Mouse (Mus musculus) stomach, postnatal 0 days (tissue): Measurements from ENCODE around the gene Ptbp1.

Experiments
- CTCF ChIP-seq: IDR thresholded peaks from 2 replicates; pipeline ENCODE4 v1.5.1; 2016; ENCODE audit warnings: antibody characterized with exemption, low read depth, mild to moderate bottlenecking, moderate library complexity
- EP300 ChIP-seq: optimal IDR thresholded peaks from 2 replicates; pipeline ENCODE3; 2016; ENCODE audit warnings: antibody characterized with exemption

- no peak for TF ChIP-seq EP300
- TF ChIP-seq CTCF: no peak
Measured at GRCm38 (mm10) chr10:79907415-79907814, 53.2 kb downstream of the Ptbp1 start.
